8 mouse cellular contexts compared by ENCODE assay signal in genomic region chr2:24048480-24049097, GRCm38 (mm10). TPM values are rescaled to one million over a fixed set of nuclear protein-coding genes. Genes with fewer than 3 reads are reported as not detected.
A peak's percentile ranks its signal among the peaks of the same experiment; 100 is the strongest.
DNase-seq lines count a peak whose midpoint lies in the region; ATAC-seq lines count a peak whose summit lies in the region.

No protein-coding gene starts in this region.

- peak overlapping the region; percentile 70 for H3K4me2 ChIP-seq in hindbrain, embryonic 16.5 days (ENCODE audit: low read length)

- H3K9ac ChIP-seq in hindbrain, embryonic 16.5 days (ENCODE audit: low read depth, low read length) = peak overlapping the region; percentile 67

- peak; percentile 17 for DNase-seq in R1 (ENCODE audit: low read depth, low spot score)
- peak; percentile 26 to 28 for DNase-seq in cerebellum, postnatal 4 days (ENCODE audit: low spot score in 2 of 2)
- DNase-seq in gastrocnemius, postnatal 10 days = peak; percentile 57
- DNase-seq in left cerebral cortex, adult 11 months (ENCODE audit: low spot score) = peak; percentile 27
- DNase-seq in lung, postnatal 25 days (ENCODE audit: low spot score) = peak; percentile 38
- DNase-seq in retina, postnatal 1 day = peak; percentile 60
- DNase-seq in c-Kit-positive CD71-positive TER-119-positive erythroid progenitor cells, embryonic 14.5 days (ENCODE audit: low spot score) = no peak

- no peaks in the 10 kb centered on the region for H3K36me3 ChIP-seq in hindbrain, embryonic 16.5 days (ENCODE audit: control insufficient read depth, insufficient read depth, low read length)

- peak; percentile 95 for ATAC-seq in hindbrain, embryonic 16.5 days

- WGBS in hindbrain, embryonic 16.5 days = 7% methylated on average over 16 of the region's 16 CpGs

- peak overlapping the region; percentile 49 for H3K4me3 ChIP-seq in hindbrain, embryonic 16.5 days (ENCODE audit: low read length)

- H3K27ac ChIP-seq in hindbrain, embryonic 16.5 days (ENCODE audit: low read depth, low read length) = peak overlapping the region; percentile 85

- H3K9me3 ChIP-seq in hindbrain, embryonic 16.5 days (ENCODE audit: control insufficient read depth, low read length) = no peaks in the 10 kb centered on the region

- no peaks in the 10 kb centered on the region for H3K27me3 ChIP-seq in hindbrain, embryonic 16.5 days (replicated peaks; ENCODE audit: control insufficient read depth, insufficient read depth, low read length)

- peaks cover 3% of the 10 kb centered on the region; the same call in 1 of the 2 replicates for H3K4me1 ChIP-seq in hindbrain, embryonic 16.5 days (ENCODE audit: control insufficient read depth, insufficient read depth, low read depth, low read length)

RNA-seq across cellular contexts. Expression of gene Hnmt, which starts 0.6 kb away (rescaled TPM):
- 1 to 10 TPM; 2.8 to 2.9 TPM for total RNA-seq in gastrocnemius, postnatal 10 days (2021)
- 14.5 and 20.9 TPM in 2 replicates for polyA plus RNA-seq in hindbrain, embryonic 16.5 days (2015; fragmentation: Nextera tagmentation; extraction: Ambion mirVana)

RNA-seq across cellular contexts. Expression of gene Tbpl2, which starts 47.8 kb away (rescaled TPM):
- total RNA-seq in gastrocnemius, postnatal 10 days (2021) = not detected
- polyA plus RNA-seq in hindbrain, embryonic 16.5 days (2015; fragmentation: Nextera tagmentation; extraction: Ambion mirVana) = not detected in 2 replicates
